Mouse (Mus musculus): ENCODE results near the gene Bsn.

The Bsn gene

DNA sequence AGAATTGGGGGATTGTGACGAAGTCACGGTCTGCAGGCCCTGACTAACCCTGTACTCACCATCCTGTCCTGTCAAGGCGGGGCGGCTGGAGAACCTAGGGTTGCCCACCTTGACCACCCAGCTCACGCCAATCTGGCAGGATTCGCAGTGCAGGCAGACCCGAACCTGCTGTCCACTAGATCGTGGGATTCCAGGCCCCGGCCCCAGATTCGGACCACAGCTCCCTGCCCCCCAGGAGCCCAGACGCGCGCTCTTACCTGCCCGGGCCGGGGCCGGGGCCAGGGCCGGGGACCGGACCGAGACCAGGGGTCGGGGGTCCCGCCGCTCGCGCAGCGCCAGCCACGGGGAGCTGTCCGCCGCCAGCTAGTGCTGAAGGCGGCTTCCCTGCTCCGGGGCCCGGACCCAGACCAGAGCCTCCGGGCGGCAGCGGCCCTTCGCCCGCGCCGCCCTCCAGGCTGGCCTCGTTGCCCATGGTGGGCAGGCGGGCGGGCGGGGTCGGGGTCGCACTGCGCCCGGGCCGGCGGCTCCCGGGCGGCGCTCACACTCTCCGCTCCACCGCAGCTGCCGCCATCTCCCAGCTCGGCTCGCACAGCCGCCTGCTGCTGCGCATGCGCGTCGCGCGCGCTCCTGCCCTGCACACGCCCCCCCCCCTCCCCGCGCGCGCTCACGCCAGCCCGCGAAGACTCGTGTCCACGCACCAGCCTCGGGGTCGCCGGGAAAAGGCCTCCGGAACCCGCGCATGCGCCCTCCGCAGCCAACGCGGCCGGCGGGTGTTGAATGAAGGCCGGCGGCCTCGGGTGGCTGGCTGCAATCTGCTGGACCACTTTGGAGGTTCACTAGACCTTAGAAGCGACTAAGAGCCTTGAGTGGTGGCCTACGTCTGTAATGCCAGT is at the start of gene Bsn:
Gene Bsn (minus strand): TSS at position 598 of the 893 bp plus-strand sequence.
- DNase-seq (ENCODE audit: low spot score), result peak; percentile 85

GRCm38 (mm10) chr9:108239951-108240350 is 49.8 kb upstream of the Bsn start:
- no peak for DNase-seq (ENCODE audit: low spot score)

DNA sequence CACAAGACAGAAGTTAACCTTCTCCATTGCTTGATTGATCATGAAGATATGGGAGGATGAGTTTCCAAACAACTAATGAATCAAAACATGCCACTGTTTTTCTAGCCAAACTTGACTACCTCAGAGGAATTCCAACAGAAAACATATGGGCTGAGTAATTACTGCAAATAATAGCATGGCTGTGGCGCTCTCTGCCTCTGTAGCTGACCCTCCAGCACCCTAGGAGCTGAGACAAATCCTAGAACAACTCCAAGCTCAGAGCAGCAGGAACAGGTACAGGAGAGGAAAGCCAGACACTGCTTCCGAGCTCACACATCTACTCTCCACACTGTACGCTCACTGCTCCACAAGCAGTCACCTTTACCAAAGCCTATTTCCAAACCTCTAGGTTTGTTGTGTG is 48.6 kb upstream of the Bsn start:
- no peak for DNase-seq (ENCODE audit: low spot score)

GRCm38 (mm10) chr9:108238402-108238801 is 48.2 kb upstream of the Bsn start:
- no peak for DNase-seq (ENCODE audit: low spot score)

GRCm38 (mm10) chr9:108234682-108235081 is 44.5 kb upstream of the Bsn start:
- DNase-seq (ENCODE audit: low spot score), result no peak

DNA sequence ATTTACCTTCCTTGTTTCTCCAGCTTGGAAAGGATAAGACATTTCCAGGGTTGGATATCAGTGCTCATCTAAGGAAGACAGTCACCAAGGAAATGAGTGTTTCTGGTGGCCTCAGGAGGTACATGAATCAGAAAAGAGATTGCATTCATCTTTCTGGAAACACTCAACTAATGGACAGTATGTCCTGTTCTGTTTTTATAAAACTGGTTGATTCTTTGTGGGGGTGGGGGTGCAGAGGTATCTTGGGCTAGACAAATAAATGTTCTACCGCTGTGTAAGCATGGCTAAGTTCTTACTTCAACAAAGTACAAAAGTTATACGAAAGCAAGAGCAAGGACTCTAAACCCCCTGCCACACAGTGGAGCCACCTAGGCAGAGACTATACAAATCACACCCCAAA is 42.7 kb upstream of the Bsn start:
- no peak for DNase-seq (ENCODE audit: low spot score)

GRCm38 (mm10) chr9:108227911-108228649 is 37.9 kb upstream of the Bsn start:
- DNase-seq (ENCODE audit: low spot score), result peak; percentile 54

- DNase-seq (ENCODE audit: low spot score), result no peak
Measured at GRCm38 (mm10) chr9:108225166-108225565, 35.0 kb upstream of the Bsn start.

- DNase-seq (ENCODE audit: low spot score), result no peak
Measured at GRCm38 (mm10) chr9:108223633-108224032, 33.4 kb upstream of the Bsn start.

DNA sequence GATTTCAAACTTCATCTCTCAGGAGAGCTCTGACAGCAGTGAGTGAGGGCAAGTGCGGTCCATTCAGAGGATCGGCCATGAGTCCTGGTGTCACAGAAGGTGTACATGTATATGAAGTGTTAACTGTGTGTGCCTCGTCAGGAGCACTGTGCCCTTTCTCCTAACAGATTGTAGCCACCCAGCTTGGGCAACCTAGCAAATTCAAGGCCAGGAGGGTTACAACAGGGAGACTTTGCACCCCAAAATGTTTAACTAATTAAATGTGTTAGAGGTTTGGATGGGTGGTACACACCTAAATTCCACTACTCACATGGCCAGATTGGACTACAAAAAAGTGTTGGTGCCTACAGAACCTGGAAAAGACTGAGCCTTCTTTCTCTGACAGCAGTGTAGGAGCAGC is 31.4 kb upstream of the Bsn start:
- no peak for DNase-seq (ENCODE audit: low spot score)

- DNase-seq (ENCODE audit: low spot score), result no peak
Measured at GRCm38 (mm10) chr9:108220380-108220774, 30.2 kb upstream of the Bsn start.

DNA sequence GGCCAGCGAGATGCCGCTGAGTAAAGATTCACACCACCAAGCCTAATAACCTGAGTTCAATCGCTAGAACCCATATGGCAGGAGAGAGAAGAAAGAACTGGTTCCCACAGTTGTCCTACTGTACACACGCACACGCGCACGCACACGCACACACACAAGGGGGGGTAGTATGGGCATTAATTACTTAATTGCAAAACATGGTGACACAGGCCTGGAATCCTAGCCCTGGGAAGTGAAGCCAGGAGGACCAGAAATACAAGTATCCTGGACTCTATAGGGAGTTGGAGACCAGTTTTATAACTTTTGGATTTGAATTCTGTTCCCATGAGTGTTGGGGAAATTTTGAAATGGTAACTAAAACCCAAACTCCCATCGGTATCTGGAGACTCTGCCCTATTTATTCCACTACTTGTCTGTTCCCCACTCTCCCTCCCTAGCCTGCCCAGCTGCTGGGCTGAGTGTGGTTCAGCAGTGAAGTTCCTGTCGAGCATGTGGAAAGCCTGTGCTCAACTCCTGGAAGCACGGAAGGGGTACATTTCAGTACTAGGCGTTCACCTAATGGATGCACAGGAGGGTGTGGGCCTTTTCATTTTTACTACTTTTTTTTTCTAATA is 29.7 kb upstream of the Bsn start:
- DNase-seq (ENCODE audit: low spot score), result no peak

GRCm38 (mm10) chr9:108217936-108218543 is 27.9 kb upstream of the Bsn start:
- no peak for DNase-seq (ENCODE audit: low spot score)

- no peak for DNase-seq (ENCODE audit: low spot score)
Measured at GRCm38 (mm10) chr9:108217406-108217805, 27.2 kb upstream of the Bsn start.

DNA sequence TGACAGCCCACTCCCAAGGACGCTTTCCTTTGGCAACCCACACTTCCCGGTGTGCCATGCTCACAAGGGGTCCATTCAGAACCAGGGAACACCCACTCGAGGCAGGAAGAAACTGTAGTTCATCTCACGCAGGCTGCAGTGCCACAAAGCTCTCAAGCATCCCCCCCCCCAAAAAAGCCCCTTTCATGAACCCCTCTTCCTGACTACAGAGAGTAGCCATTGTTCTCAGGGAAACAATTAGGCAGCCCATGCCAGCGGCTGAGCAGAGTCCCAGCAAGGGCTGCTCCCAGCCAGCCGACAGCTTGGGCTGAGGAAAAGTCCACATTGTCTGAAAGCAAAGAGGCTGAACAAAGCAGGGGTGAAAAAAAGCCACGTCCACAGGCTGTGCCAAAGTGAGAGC is 22.9 kb upstream of the Bsn start:
- peak; percentile 67 for DNase-seq (ENCODE audit: low spot score)

DNA sequence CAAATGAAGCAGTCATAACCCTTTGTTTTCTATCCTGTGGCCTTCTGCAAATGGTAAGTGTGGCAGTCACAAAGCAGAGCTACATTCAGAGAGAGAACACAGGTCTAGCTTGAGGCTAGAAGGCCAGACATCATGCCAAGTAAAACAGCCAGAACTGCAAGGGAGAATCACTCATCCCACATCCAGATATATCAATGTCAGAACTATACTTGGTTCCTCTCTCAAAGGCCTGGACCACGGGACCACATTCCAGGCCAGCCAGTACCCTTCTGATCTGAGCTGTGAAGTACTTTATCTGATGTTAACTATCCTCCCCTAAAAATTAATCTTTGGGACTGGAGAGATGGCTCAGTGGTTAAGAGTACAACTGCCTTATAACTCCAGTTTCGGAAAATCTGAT is 22.2 kb upstream of the Bsn start:
- DNase-seq (ENCODE audit: low spot score), result no peak

GRCm38 (mm10) chr9:108205571-108205901 is 15.4 kb upstream of the Bsn start:
- no peak for DNase-seq (ENCODE audit: low spot score)

GRCm38 (mm10) chr9:108204884-108205570 is 14.8 kb upstream of the Bsn start:
- DNase-seq (ENCODE audit: low spot score), result peak; percentile 68

GRCm38 (mm10) chr9:108203015-108203414 is 12.8 kb upstream of the Bsn start:
- DNase-seq (ENCODE audit: low spot score), result peak; percentile 82

DNA sequence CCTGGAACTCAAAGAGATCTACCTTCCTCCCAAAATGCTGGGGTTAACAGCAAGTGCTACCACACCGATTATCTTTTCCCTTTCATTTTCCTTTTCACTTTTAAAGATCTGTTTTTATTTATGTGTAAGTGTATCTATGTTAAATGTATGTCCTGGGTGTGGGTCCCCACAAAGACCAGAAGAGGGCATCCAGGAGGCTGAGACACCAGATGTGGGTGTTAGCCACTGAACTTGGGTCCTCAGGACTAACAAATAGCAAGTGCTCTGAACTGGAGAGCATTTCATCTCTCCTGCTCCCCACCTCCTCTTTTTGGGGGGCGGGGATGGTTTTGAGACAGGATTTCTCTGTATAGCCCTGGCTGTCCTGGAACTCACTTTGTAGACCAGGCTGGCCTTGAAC is 12.0 kb upstream of the Bsn start:
- DNase-seq (ENCODE audit: low spot score), result no peak

DNA sequence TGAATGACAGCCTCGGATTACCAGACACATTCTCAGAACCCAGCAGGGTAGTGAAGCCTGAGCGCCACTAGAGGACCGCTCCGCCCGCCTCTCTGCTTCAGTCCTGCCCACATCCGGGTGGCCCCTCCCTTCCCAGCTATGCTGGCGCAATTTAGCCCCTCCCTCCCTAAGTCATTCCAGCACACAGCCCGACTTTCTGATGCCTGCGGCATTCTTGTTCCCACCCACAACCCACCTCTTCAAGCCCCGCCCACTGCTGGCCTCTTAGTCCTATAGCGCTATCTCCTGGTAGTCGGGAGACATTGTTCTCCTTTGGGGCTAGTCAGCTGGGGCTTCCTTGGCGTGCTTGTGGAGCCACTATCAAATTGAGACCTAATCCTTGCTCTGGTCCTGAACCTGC is 11.0 kb upstream of the Bsn start:
- peak; percentile 99 for DNase-seq (ENCODE audit: low spot score)

GRCm38 (mm10) chr9:108198621-108199020 is 8.4 kb upstream of the Bsn start:
- DNase-seq (ENCODE audit: low spot score), result no peak
